Mouse (Mus musculus): ENCODE data around the gene Grip2. TPM values are rescaled to one million over a fixed set of nuclear protein-coding genes. Genes with fewer than 3 reads are reported as not detected.
A peak's percentile ranks its signal among the peaks of the same experiment; 100 is the strongest.

Grip2 gene
- polyA plus RNA-seq, 2 experiments: 2.8 to 5.9 TPM

- Histone ChIP-seq H3K4me1 (ENCODE audit: control insufficient read depth, insufficient read depth, low read length) (no peaks in the 10 kb centered on the region), H3K4me3 (replicated peaks; ENCODE audit: low read length) (no peak overlapping the region), H3K27ac (replicated peaks; ENCODE audit: low read depth, low read length) (no peak overlapping the region), H3K9ac (ENCODE audit: low read depth, low read length, severe bottlenecking) (no peak overlapping the region), H3K4me2 (replicated peaks; ENCODE audit: low read depth, low read length, severe bottlenecking) (no peak overlapping the region), H3K36me3 (ENCODE audit: control insufficient read depth, insufficient read depth, low read length) (peaks cover 74% of the 10 kb centered on the region), H3K27me3 (ENCODE audit: control insufficient read depth, insufficient read depth, low read length) (no peaks in the 10 kb centered on the region), H3K9me3 (ENCODE audit: control insufficient read depth, low read length) (no peaks in the 10 kb centered on the region)
- DNase-seq (ENCODE audit: low spot score) (no peak), ATAC-seq (ENCODE audit: low FRiP score, low read depth) (no peak)
- TF ChIP-seq POLR2A (IDR thresholded peaks at IDR 0.05; ENCODE audit: borderline replicate concordance, extremely low read depth, insufficient read depth, insufficient read length): no peak
- 41% methylated on average over 4 of the region's 4 CpGs for WGBS
Measured at GRCm38 (mm10) chr6:91743886-91744285, 83.2 kb downstream of the Grip2 start.

GRCm38 (mm10) chr6:91742995-91743394, 84.1 kb downstream of the Grip2 start:
- Histone ChIP-seq H3K4me1 (ENCODE audit: control insufficient read depth, insufficient read depth, low read length) (no peaks in the 10 kb centered on the region), H3K9me3 (ENCODE audit: control insufficient read depth, low read length) (no peaks in the 10 kb centered on the region), H3K27ac (replicated peaks; ENCODE audit: low read depth, low read length) (no peak overlapping the region), H3K27me3 (ENCODE audit: control insufficient read depth, insufficient read depth, low read length) (no peaks in the 10 kb centered on the region), H3K9ac (ENCODE audit: low read depth, low read length, severe bottlenecking) (no peak overlapping the region), H3K36me3 (ENCODE audit: control insufficient read depth, insufficient read depth, low read length) (peaks cover 74% of the 10 kb centered on the region), H3K4me3 (replicated peaks; ENCODE audit: low read length) (no peak overlapping the region), H3K4me2 (replicated peaks; ENCODE audit: low read depth, low read length, severe bottlenecking) (no peak overlapping the region)
- 96% methylated on average over 8 of the region's 8 CpGs for WGBS
- DNase-seq (ENCODE audit: low spot score) (no peak), ATAC-seq (ENCODE audit: low FRiP score, low read depth) (no peak)
- no peak for TF ChIP-seq POLR2A (IDR thresholded peaks at IDR 0.05; ENCODE audit: borderline replicate concordance, extremely low read depth, insufficient read depth, insufficient read length)

DNA sequence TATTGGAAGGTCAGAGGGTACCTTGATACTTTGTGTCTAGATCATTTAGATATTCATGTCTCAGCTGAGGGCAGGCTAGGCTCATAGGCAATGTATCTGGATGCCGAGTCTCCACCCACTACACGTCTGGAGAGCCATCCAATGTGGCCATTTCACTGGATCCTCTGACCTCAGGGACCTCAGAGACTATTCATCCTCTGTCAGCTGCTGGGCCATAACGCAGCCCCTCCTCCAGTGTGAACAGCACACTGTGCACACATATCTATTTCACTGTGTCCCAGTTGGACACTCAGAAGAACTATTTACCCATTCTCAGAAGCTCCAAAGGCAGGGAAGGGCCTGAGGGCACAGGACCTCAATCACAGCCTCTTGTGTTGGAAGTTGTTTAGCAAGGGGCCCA, 84.6 kb downstream of the Grip2 start:
- Histone ChIP-seq H3K27ac (replicated peaks; ENCODE audit: low read depth, low read length) (no peak overlapping the region), H3K4me3 (replicated peaks; ENCODE audit: low read length) (no peak overlapping the region), H3K36me3 (ENCODE audit: control insufficient read depth, insufficient read depth, low read length) (peaks cover 74% of the 10 kb centered on the region), H3K27me3 (ENCODE audit: control insufficient read depth, insufficient read depth, low read length) (no peaks in the 10 kb centered on the region), H3K4me2 (replicated peaks; ENCODE audit: low read depth, low read length, severe bottlenecking) (no peak overlapping the region), H3K9ac (ENCODE audit: low read depth, low read length, severe bottlenecking) (no peak overlapping the region), H3K4me1 (ENCODE audit: control insufficient read depth, insufficient read depth, low read length) (no peaks in the 10 kb centered on the region), H3K9me3 (ENCODE audit: control insufficient read depth, low read length) (no peaks in the 10 kb centered on the region)
- no peak for TF ChIP-seq POLR2A (IDR thresholded peaks at IDR 0.05; ENCODE audit: borderline replicate concordance, extremely low read depth, insufficient read depth, insufficient read length)
- 80% methylated on average over 3 of the region's 3 CpGs for WGBS
- ATAC-seq (ENCODE audit: low FRiP score, low read depth) (no peak), DNase-seq (ENCODE audit: low spot score) (no peak)

DNA sequence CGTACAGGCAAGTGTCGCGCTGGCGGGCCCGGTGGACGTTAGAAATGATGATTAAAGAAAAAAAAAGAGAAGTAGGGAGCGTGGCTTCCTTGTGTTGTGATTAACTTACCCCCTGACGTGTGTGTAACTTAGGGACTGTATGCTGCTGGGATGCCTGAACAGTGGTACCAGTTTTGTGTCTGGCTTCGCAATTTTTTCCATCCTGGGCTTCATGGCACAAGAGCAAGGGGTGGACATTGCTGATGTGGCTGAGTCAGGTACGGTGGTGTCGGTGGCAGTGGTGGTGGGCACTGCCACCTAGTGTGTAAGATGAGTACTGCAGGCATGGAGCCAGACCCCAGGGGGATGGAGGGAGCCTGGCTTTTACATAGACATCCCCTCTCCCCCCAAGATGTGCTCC, 86.0 kb downstream of the Grip2 start:
- no peak overlapping the region for H3K4me3 ChIP-seq (replicated peaks; ENCODE audit: low read length)
- H3K27me3 ChIP-seq (ENCODE audit: control insufficient read depth, insufficient read depth, low read length): no peaks in the 10 kb centered on the region
- no peak for TF ChIP-seq POLR2A (IDR thresholded peaks at IDR 0.05; ENCODE audit: borderline replicate concordance, extremely low read depth, insufficient read depth, insufficient read length)
- H3K9ac ChIP-seq (ENCODE audit: low read depth, low read length, severe bottlenecking): no peak overlapping the region
- H3K27ac ChIP-seq (replicated peaks; ENCODE audit: low read depth, low read length): no peak overlapping the region
- H3K9me3 ChIP-seq (ENCODE audit: control insufficient read depth, low read length): no peaks in the 10 kb centered on the region
- ATAC-seq (ENCODE audit: low FRiP score, low read depth): peak; percentile 76
- no peaks in the 10 kb centered on the region; the same call in 1 of the 2 replicates for H3K4me1 ChIP-seq (ENCODE audit: control insufficient read depth, insufficient read depth, low read length)
- peaks cover 74% of the 10 kb centered on the region for H3K36me3 ChIP-seq (ENCODE audit: control insufficient read depth, insufficient read depth, low read length)
- WGBS: 66% methylated on average over 11 of the region's 11 CpGs
- no peak overlapping the region for H3K4me2 ChIP-seq (replicated peaks; ENCODE audit: low read depth, low read length, severe bottlenecking)
- peak; percentile 49 for DNase-seq (ENCODE audit: low spot score)

DNA sequence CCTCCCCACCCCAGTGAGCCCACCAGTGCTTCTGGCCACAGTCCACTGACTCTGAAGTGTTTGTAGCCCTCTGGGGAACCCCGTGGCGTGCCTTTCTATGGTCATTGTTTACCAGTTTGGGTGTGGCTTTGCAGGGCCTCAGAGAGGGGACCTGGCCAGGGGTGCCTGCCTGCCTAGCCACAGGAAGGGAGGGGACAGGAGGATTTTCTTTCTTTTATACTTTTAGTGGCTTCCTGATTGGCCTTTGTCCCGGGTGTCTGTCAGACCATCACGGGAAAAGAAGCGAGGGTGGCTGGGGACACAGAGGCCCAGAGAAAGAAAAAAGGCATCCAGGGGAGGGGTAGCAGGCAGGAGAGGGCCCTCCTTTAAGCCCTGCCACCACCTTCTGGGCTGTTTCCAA, 89.0 kb downstream of the Grip2 start:
- Histone ChIP-seq H3K27ac (replicated peaks; ENCODE audit: low read depth, low read length) (no peak overlapping the region), H3K9ac (ENCODE audit: low read depth, low read length, severe bottlenecking) (no peak overlapping the region), H3K4me2 (replicated peaks; ENCODE audit: low read depth, low read length, severe bottlenecking) (no peak overlapping the region), H3K36me3 (ENCODE audit: control insufficient read depth, insufficient read depth, low read length) (peaks cover 78% of the 10 kb centered on the region), H3K27me3 (ENCODE audit: control insufficient read depth, insufficient read depth, low read length) (no peaks in the 10 kb centered on the region), H3K4me3 (replicated peaks; ENCODE audit: low read length) (no peak overlapping the region), H3K9me3 (ENCODE audit: control insufficient read depth, low read length) (no peaks in the 10 kb centered on the region), H3K4me1 (ENCODE audit: control insufficient read depth, insufficient read depth, low read length) (no peaks in the 10 kb centered on the region; the same call in 1 of the 2 replicates)
- no peak for ATAC-seq (ENCODE audit: low FRiP score, low read depth)
- no peak for TF ChIP-seq POLR2A (IDR thresholded peaks at IDR 0.05; ENCODE audit: borderline replicate concordance, extremely low read depth, insufficient read depth, insufficient read length)
- 63% methylated on average over 5 of the region's 5 CpGs for WGBS
- DNase-seq (ENCODE audit: low spot score): no peak

GRCm38 (mm10) chr6:91737451-91737850, 89.6 kb downstream of the Grip2 start:
- DNase-seq (ENCODE audit: low spot score) (no peak), ATAC-seq (ENCODE audit: low FRiP score, low read depth) (no peak)
- no peak for TF ChIP-seq POLR2A (IDR thresholded peaks at IDR 0.05; ENCODE audit: borderline replicate concordance, extremely low read depth, insufficient read depth, insufficient read length)
- Histone ChIP-seq H3K4me2 (replicated peaks; ENCODE audit: low read depth, low read length, severe bottlenecking) (no peak overlapping the region), H3K4me1 (ENCODE audit: control insufficient read depth, insufficient read depth, low read length) (no peaks in the 10 kb centered on the region; the same call in 1 of the 2 replicates), H3K9ac (ENCODE audit: low read depth, low read length, severe bottlenecking) (no peak overlapping the region), H3K27me3 (ENCODE audit: control insufficient read depth, insufficient read depth, low read length) (no peaks in the 10 kb centered on the region), H3K9me3 (ENCODE audit: control insufficient read depth, low read length) (no peaks in the 10 kb centered on the region), H3K36me3 (ENCODE audit: control insufficient read depth, insufficient read depth, low read length) (peaks cover 80% of the 10 kb centered on the region), H3K4me3 (replicated peaks; ENCODE audit: low read length) (no peak overlapping the region), H3K27ac (replicated peaks; ENCODE audit: low read depth, low read length) (no peak overlapping the region)
- WGBS: 91% methylated on average over 7 of the region's 7 CpGs
